Mouse (Mus musculus) liver, adult 2 months (tissue): ENCODE results near the gene Insig2. TPM values are rescaled to one million over a fixed set of nuclear protein-coding genes. Genes with fewer than 3 reads are reported as not detected.

ENCODE experiments used
- DNase-seq: peaks from one replicate; pipeline ENCODE4 v3.0.0-alpha.2; 2011; ENCODE audit warnings: low read depth, low spot score; ENCODE audit errors: extremely low read depth
- H3K27ac ChIP-seq: fragments of 200-500 bp; replicated peaks from 2 replicates; pipeline ENCODE4 v1.5.1; 2012; ENCODE audit warnings: low read depth, mild to moderate bottlenecking, control low read depth, inconsistent platforms, low read length; ENCODE audit not compliant: insufficient read depth
- H3K27me3 ChIP-seq: fragments of 200-500 bp; 2 replicates; pipeline ENCODE4 v1.6.1; 2012; ENCODE audit warnings: mild to moderate bottlenecking, moderate library complexity, low read length, inconsistent platforms; ENCODE audit not compliant: control insufficient read depth, insufficient read depth
- H3K36me3 ChIP-seq: fragments of 200-500 bp; 2 replicates; pipeline ENCODE4 v1.6.1; 2012; ENCODE audit warnings: low read length, inconsistent platforms; ENCODE audit not compliant: control insufficient read depth, insufficient read depth
- H3K4me1 ChIP-seq: fragments of 200-500 bp; 2 replicates; pipeline ENCODE4 v1.6.1; 2011; ENCODE audit warnings: low read length; ENCODE audit not compliant: control insufficient read depth, insufficient read depth
- H3K4me3 ChIP-seq: fragments of 200-500 bp; 2 replicates; pipeline ENCODE4 v1.5.1; 2011; ENCODE audit warnings: low read depth, mild to moderate bottlenecking, control low read depth, low read length, moderate library complexity; ENCODE audit not compliant: insufficient read depth
- H3K79me2 ChIP-seq: fragments of 200-500 bp; 2 replicates; pipeline ENCODE4 v1.6.1; 2012; ENCODE audit warnings: inconsistent platforms, mild to moderate bottlenecking, low read length, moderate library complexity; ENCODE audit not compliant: control insufficient read depth, insufficient read depth
- H3K9ac ChIP-seq: fragments of 200-500 bp; 2 replicates; pipeline ENCODE4 v1.6.1; 2012; ENCODE audit warnings: low read depth, mild to moderate bottlenecking, control low read depth, inconsistent platforms, low read length
- CTCF ChIP-seq: fragments of 200-500 bp; IDR thresholded peaks from 2 replicates; pipeline ENCODE4 v1.5.1; 2011; ENCODE audit warnings: low read depth, low read length, control low read depth
- POLR2A ChIP-seq: fragments of 200-500 bp; IDR thresholded peaks from 2 replicates; pipeline ENCODE4 v1.6.1; 2011; ENCODE audit warnings: low read length, control low read depth; ENCODE audit not compliant: insufficient read depth; ENCODE audit errors: extremely low read depth
- WGBS: fragments of 180-500 bp; shearing (Covaris S2); methylation state at CpG from one replicate; pipeline ENCODE4 v1.1.7; 2018; 5-methylcytosine and 5-hydroxymethylcytosine counted together
- polyA plus RNA-seq: library from polyadenylated mRNA; depleted of rRNA; stranded (reverse); fragments of >200 nt; gene quantifications from 2 replicates; pipeline ENCODE4 v1.2.3, GENCODE M21; 2012
- total RNA-seq: library from RNA; depleted of rRNA; stranded (reverse); fragments of >200 nt; gene quantifications from 2 replicates; pipeline ENCODE4 v1.2.3, GENCODE M21; 2014

The Insig2 gene
- total and polyA plus RNA-seq, 2 experiments = 166 to 228 TPM

DNA sequence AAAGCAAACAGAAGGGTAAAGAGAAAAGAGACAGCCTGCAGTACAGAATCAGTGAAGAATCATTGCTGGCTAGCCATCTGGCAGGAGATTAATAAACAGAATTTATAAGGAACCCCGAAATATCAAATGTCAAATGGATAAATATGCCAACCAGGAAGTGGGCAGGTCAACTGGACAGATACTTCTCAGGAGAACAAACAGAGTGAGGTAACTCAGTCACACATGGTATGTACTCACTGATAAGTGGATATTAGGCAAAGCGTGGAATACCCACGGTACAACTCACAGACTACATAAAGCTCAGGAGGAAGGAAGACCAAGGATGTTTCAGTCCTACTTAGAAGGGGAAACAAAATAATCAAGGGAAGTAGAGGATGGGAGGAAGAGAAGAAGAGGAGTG is 18.6 kb upstream of the Insig2 start:
- H3K4me3 ChIP-seq = no peak overlapping the region
- DNase-seq = peak; percentile 70
- H3K79me2 ChIP-seq = no peaks in the 10 kb centered on the region
- 13% methylated on average over 3 of the region's 3 CpGs for WGBS
- H3K27ac ChIP-seq = peak overlapping the region; percentile 51
- no peak overlapping the region for H3K9ac ChIP-seq
- H3K27me3 ChIP-seq = no peaks in the 10 kb centered on the region
- no peaks in the 10 kb centered on the region for H3K36me3 ChIP-seq
- TF ChIP-seq CTCF (no peak), POLR2A (no peak)
- peaks cover 19% of the 10 kb centered on the region for H3K4me1 ChIP-seq

DNA sequence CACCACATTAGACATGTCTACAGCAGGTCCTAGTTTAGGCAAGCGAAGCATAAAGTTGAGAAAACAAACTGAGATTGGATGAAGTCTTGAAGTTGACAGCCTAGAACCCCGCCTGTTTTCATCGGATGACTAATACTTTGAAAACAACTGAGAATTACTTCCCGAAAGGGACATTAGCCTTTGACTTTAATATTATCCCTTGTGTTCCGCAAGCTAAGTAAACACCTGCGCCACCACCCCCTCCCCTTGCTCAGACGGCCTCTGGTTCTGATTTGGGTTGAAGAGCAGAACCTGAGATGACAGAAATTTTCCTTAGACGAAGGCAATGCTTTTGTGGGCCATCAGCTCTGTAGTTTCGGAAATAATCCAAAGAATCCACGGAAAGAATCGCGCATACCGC is 18.2 kb upstream of the Insig2 start:
- Histone ChIP-seq H3K79me2 (no peaks in the 10 kb centered on the region), H3K27me3 (no peaks in the 10 kb centered on the region), H3K36me3 (no peaks in the 10 kb centered on the region), H3K4me1 (peaks cover 19% of the 10 kb centered on the region), H3K4me3 (no peak overlapping the region), H3K27ac (peak overlapping the region; percentile 51), H3K9ac (no peak overlapping the region)
- peak; percentile 79 for DNase-seq
- TF ChIP-seq POLR2A (no peak), CTCF (no peak)
- 49% methylated on average over 13 of the region's 13 CpGs for WGBS

GRCm38 (mm10) chr1:121348875-121349847 is 16.8 kb upstream of the Insig2 start:
- Histone ChIP-seq H3K79me2 (no peaks in the 10 kb centered on the region), H3K36me3 (no peaks in the 10 kb centered on the region), H3K27ac (peak overlapping the region; percentile 92), H3K4me1 (peaks cover 23% of the 10 kb centered on the region), H3K27me3 (no peaks in the 10 kb centered on the region), H3K4me3 (no peak overlapping the region), H3K9ac (no peak overlapping the region)
- peak; percentile 98 for DNase-seq
- WGBS = 17% methylated on average over 4 of the region's 4 CpGs
- TF ChIP-seq CTCF (no peak), POLR2A (no peak)

GRCm38 (mm10) chr1:121343966-121344365 is 11.6 kb upstream of the Insig2 start:
- Histone ChIP-seq H3K27ac (no peak overlapping the region), H3K79me2 (no peaks in the 10 kb centered on the region), H3K4me3 (no peak overlapping the region), H3K4me1 (peaks cover 9% of the 10 kb centered on the region), H3K36me3 (no peaks in the 10 kb centered on the region), H3K9ac (no peak overlapping the region), H3K27me3 (no peaks in the 10 kb centered on the region)
- WGBS = 39% methylated on average over 5 of the region's 5 CpGs
- TF ChIP-seq POLR2A (no peak), CTCF (no peak)
- DNase-seq = peak; percentile 47

DNA sequence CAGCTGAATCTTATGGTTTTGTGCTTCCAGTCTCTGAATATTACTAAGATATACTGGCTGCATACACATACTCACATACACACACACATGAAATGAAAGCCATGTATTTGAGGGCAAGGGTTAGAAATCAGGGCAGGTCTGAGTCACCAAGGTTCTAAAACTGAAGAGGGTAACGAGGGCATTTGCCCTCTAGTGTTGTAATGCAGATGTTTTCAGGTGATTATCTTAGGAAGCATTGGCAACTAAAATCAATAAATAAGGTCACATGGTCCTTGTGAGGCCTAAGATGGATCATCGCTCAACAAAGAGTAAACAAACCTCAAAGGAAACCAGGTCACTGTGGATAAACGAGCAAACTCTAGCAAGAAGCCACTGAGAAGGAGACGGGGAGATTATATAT is 3.4 kb upstream of the Insig2 start:
- no peak overlapping the region for H3K4me3 ChIP-seq
- TF ChIP-seq POLR2A (no peak), CTCF (no peak)
- no peak overlapping the region for H3K9ac ChIP-seq
- H3K79me2 ChIP-seq = no peaks in the 10 kb centered on the region; the same call in 1 of the 2 replicates
- peak overlapping the region; percentile 25; the same call in 1 of the 2 replicates for H3K27ac ChIP-seq
- H3K27me3 ChIP-seq = no peaks in the 10 kb centered on the region
- peaks cover 24% of the 10 kb centered on the region for H3K4me1 ChIP-seq
- WGBS = 23% methylated on average over 4 of the region's 4 CpGs
- DNase-seq = peak; percentile 99
- no peaks in the 10 kb centered on the region for H3K36me3 ChIP-seq

GRCm38 (mm10) chr1:121333986-121334703 is 1.8 kb upstream of the Insig2 start:
- no peaks in the 10 kb centered on the region; the same call in 1 of the 2 replicates for H3K79me2 ChIP-seq
- no peak for TF ChIP-seq CTCF
- TF ChIP-seq POLR2A = no peak
- WGBS = 42% methylated on average over 4 of the region's 4 CpGs
- no peaks in the 10 kb centered on the region for H3K36me3 ChIP-seq
- no peak overlapping the region for H3K9ac ChIP-seq
- peak overlapping the region; percentile 72 for H3K27ac ChIP-seq
- peak; percentile 86 for DNase-seq
- H3K27me3 ChIP-seq = no peaks in the 10 kb centered on the region
- no peak overlapping the region for H3K4me3 ChIP-seq
- peaks cover 28% of the 10 kb centered on the region for H3K4me1 ChIP-seq
